Mouse (Mus musculus) induced T-regulatory cell, adult 2 months (primary cell): ENCODE data around the gene 1500009L16Rik.
A peak's percentile ranks its signal among the peaks of the same experiment; 100 is the strongest.

Source experiments
- DNase-seq: peaks from one replicate; pipeline ENCODE4 v3.0.0-alpha.2; 2012; ENCODE audit warnings: low read depth

The 1500009L16Rik gene

DNA sequence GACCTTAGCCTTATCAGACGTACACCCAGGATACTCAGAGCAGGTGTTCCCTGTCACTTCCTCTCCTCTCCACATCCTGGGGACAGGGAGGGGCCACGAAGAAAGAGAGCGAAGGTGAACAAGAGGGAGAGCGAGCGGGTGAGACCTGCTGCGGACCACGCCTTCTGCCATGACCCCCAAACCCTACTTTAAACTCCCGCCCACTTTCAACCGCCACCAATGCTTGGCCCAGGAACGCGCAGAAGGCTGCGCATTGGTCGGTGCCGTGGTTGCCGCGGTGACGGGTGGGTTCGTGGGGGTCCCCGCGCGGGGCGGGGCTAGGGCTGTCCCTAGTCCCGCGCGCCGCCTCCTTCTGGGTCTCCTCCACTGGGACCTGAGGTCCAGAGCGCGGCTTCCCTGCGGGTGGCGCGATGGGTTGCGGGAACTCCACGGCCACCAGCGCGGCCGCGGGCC, at the start of gene 1500009L16Rik:
TSS of gene 1500009L16Rik (plus strand) at position 287 of the 453 bp plus-strand sequence.
- peak; percentile 88 for DNase-seq

DNA sequence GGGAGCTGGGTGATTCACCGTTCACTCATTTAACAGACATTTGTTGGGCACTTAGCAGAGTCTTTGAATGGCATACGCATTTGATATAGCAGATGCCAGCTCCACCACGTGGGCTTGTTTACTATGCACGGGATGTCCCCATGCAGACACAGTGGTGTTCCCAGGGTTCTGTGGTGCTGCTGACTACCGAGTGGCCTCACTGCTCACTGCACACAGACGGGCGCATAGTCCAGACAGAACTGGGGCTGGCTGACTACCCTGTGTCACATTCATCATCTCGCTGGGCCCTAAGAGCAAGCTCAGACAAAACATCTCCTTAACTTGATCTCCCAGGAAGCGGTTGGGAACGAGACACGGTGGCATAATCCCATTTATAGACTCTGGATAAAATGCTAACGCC, 41.3 kb upstream of the 1500009L16Rik start:
- DNase-seq, result no peak

DNA sequence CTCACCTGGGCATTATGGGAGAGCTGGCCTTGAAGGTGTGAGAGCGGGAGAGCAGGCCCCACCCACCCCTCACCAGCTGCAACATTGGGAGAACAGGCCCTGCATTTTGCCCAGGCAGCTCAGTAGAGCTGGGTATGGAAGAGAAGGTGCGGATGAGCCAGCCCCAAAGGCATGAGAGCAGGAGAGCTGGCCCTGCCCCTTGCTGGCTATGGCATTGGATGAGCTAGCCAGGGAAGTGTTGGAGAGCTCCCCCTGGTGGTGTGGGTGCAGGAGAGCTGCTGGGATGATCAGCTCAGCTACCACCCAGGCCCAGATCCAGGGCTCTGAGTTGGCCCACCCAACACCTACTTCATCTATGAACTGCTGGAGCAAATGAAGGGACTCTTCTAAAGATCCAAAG, 34.5 kb upstream of the 1500009L16Rik start:
- DNase-seq, result no peak

DNA sequence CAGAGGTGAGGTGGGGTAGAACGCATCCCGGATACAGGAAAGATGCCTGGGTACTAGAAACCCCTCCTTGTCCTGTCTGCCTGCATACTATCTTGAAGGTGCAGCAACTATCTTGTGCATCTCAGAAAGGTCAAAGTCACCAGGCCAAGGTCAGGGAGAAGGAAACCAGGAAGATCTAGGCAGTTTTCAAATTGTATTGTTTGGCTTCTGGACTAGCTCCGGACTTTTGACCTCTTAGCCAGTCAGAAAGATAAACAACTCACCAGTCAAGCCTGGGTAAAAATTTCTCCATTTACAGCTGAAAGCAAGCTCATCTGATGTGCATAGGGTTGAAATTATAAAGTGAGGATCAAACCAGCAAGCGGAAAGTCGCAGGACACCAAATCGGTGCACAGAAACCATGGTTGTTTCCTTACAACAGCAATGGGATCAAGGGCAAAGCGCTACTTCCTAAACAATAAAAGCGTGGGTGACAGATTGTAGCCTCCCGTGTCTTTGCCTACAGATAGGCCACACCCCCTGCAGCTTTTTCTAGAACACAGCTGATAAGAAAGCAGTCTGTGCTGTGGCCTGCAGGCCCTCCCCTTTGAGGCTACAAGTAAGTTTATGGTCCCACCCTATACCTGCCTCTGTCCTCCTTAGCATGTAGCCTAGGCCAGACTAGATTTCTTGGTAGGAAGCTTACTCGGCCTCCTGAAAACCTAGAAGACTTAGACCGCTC, 30.3 kb upstream of the 1500009L16Rik start:
- no peak for DNase-seq

DNA sequence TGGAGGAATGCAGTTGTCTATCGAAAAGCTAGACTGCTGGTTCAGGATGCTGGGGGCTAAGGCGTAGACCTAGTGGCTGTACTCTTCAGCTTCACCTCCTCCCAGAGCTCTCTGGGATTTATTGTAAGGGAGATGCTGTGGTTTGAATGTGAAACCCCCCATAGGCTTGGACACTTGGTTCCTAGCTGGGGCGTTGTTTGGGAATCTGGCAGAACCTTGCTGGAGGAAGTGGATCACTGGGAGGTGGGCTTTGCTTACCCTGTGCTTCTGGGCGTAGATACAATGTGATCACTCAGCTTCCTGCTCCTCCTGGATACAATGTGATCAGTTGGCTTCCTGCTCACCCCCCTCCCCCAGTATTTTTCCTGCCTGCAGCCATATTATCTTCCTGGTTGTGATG, 26.4 kb upstream of the 1500009L16Rik start:
- DNase-seq, result no peak

DNA sequence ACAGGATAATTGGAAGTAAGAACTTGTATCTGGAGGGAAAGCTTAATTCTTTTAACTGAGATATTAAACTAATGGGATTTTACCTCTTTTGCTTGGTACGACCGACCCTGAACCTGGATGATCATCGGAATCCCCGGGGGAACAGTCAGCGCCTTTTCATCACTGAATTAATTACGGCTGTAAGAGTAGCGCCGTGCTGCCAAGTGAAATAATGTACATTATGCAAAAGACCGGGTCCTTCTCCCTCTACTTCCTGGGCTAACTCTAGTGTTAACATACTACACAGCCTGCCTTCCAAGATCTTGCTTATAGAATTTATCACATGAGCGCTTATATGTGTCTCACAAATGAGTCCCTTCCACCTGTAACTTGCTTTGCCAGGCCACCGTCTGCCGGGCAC, 16.0 kb upstream of the 1500009L16Rik start:
- DNase-seq, result no peak

DNA sequence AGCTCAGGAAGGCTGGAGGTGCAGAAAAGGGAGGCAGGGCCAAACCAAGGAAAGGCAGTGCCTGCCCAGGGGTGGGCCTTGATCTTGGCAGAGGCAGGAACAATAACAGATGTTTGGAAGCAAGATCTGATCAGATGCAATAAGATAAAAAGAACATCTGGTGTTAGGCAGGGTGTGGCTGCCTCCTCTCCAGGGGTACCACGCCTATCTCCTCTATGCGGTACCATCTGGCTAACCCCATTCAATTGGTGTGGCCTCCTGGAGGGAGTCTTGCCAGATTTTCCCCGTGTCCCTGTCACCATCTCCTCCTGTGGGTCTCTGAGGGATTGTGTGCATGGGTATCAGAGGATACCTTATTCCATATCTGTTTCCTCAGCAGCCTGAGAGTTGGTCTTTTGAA, 12.7 kb upstream of the 1500009L16Rik start:
- no peak for DNase-seq

DNA sequence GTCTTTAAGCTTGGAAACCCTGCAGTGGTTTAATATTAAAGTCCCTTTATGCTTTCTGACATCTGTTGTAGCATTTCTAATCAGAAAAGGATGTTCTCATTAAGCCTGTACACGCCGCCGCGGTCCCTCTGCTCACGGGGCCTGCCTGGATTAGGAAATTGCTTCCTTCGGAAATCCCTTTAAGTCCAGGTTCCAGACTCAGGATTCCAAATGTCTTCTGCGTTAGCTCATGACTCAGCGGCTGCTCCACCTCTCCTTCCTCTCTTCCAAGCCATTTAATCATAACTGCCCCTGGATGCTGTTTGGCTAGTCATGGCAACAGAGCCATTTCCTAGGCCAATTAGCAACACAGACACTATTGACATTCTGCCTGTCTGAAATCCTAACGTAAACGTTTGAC, 10.9 kb upstream of the 1500009L16Rik start:
- DNase-seq, result no peak

DNA sequence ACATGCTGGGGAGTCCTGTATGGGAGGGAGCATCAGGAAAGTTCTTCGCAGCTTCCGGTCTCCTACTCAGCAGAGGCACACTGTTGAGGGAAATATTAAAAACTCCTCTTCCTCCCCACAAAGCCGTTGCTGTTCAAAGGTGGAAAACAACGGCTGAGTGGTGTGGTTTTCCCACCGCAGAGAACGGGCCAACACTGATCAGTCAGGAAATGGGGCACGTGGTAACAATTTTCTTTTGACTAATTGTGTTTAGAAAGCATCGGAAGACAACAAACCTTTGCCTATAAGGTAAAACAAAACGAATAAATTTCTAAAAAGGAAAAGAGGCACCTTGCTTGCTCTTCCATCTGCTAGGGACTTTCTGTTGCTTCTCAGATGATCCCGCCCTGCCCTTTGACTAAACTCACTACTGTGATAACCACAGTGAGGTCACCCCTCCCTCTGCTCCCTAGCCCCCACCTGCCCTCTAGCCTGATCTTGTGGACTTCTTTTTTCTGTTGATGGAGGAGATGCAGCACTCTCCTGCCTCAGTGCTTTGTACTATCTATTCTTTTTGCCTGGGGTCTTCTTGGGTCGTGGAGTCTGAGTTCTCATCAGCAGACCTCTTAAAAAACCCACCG, 3.7 kb upstream of the 1500009L16Rik start:
- peak; percentile 84 for DNase-seq

DNA sequence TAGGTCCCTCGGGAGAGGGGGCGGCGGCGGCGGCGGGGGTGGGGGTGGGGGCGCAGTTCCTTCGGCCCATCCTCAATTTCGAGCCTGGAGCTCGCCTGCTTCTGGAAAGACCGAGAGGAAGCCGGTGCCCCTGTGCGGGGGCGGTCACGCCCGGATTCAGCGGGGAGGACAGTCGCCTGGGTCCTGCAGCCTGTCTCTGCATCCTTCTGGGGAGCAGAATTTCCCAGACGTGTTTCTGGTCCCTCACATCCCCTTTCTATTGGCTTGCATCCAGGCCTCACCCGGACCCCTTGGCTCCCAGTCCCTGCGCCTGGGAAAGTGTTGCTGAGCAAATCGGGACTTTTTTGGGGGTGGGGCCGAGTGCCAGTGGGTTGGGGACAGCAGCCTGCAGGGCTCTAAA, 390 bp downstream of the 1500009L16Rik start:
- peak; percentile 58 for DNase-seq

DNA sequence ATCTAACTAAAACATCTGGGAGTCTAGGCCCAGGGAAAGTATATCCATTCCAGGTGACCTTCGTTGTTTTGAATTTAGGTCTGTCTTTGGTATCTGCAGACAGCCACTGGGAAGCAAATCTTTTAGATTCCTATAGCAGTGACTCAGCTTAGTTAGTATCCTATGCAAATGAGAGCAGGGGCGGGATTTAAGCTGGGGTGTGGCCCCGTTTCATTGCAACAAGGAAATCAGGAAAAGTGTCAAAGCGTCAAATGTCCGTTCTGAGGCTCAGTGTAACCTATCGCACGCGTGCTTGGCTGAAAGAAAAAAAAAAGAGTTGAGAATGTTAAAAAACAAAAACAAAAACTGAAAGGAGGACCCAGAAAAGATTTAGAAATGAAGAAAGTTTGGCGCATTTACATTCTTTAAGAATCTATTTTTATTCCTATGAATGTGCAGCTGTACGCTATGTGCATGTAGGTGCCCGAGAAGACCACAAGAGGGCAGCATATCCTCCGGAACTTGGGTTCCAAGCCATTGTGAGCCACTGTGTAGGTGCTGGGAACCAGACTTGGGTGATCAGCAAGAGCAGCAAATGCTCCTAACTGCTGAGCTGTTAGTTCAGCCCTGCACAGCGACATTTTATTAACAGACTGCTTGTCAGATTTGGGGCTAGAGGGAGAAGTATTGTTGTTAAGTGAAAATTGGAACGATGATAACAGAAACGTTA, 1.8 kb downstream of the 1500009L16Rik start:
- peak; percentile 67 for DNase-seq

DNA sequence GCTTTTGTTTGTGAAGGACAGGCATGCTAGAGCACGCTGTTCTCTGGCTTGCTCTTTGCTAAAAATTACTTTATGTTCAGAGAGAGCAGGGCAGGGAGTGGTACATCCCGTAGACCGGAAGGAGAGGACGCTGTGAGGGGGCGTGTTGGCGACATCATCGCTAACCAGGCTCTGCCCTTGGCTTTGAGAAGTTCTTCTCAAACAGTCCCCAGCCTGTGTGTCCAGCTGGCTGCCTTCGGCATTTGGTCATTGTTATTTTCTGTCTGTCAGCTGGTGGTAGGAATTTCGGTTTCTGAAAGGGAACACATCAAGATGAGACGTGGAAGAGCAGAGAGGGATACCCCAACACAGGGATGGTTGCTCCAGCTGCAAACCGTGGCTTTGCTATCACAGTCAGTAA, 3.5 kb downstream of the 1500009L16Rik start:
- no peak for DNase-seq

DNA sequence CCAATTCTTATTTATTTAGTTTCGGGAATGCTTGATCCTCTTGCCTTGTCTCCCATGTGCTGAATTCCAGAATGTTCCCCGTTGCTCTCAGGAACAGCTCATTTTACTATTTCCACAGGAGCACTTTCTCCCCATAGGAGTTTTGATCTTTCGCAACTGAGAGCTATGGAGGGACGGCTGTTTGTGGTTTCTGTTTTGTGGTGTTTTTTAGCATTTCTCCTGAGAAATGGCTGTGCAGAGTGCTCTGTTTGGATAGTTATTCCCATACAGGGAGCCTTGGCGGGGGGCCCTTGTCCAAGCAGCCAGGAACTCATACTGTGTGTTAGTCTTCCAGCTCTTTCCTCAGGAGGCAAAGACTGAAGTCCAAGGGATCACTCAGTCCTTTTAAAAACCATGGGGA, 5.2 kb downstream of the 1500009L16Rik start:
- no peak for DNase-seq

DNA sequence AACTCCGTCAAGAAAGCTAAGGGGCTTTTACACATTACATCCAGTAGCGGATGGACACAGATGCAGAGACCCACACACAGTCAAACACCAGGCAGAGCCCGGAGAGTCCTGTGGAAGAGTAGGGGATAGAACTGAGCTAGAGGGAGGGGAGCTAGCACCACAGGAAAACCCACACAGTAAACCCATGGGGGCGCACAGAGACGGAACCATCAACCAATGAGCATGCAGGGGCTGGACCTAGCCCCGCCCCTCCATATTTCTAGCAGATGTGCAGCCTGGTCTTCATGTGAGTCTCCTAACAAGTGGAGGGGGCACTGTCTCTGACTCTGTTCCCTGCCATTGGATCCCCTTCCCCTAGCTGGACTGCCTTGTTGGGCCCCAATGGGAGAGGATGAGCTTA, 5.9 kb downstream of the 1500009L16Rik start:
- DNase-seq, result peak; percentile 20

DNA sequence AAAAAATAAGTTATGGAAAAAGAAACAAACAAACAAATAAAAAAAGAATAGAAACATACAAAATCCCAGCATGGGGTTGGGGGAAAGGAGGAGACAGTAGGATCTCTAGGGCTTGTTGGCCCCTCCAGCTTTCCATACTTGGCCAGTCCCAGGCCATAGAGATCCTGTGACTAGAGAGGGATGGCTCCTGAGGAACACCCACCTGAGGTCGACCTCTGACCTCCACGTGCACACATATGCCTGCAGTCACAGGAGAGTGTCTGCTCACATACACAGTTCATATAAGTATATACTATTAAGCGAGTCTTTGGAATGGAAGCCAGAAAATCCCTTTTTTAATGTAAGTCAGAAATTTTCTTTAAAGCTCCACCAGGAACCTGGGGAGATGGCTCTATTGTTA, 6.4 kb downstream of the 1500009L16Rik start:
- no peak for DNase-seq

DNA sequence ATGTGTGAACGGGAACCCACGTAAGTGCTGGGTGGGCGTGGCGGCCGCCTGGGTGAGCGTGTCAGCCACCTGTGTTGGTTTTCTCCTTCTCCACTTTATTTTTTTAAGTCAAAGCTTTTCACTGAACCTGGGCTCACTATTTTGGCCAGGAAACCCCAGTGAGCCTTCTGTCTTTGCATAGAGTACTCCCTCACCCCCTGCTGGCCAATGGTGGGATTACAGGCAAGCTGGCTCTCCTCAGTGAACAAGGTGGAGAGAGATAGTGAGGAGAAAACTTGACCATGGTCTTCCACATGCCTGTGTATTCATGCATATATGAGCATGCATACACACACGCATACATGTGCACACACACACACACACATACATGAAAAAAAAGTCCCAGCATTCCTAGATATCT, 6.8 kb downstream of the 1500009L16Rik start:
- peak; percentile 89 for DNase-seq

DNA sequence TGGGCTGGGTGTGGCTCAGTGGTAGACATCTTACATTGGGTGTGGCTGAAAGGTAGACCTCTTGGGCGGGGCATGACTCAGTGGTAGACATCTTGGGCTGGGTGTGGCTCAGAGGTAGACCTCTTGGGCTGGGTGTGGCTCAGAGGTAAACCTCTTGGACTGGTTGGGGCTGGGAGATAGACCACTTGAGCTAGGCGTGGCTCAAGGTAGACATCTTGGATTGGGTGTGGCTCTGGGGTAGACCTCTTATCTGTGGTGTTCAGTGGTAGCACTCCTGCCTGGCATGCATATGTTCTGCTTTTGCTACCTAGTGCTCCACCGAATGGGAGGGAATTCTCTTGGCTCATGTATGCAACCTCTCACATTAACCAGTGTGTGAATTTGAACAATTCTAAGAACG, 11.1 kb downstream of the 1500009L16Rik start:
- DNase-seq, result peak; percentile 26

DNA sequence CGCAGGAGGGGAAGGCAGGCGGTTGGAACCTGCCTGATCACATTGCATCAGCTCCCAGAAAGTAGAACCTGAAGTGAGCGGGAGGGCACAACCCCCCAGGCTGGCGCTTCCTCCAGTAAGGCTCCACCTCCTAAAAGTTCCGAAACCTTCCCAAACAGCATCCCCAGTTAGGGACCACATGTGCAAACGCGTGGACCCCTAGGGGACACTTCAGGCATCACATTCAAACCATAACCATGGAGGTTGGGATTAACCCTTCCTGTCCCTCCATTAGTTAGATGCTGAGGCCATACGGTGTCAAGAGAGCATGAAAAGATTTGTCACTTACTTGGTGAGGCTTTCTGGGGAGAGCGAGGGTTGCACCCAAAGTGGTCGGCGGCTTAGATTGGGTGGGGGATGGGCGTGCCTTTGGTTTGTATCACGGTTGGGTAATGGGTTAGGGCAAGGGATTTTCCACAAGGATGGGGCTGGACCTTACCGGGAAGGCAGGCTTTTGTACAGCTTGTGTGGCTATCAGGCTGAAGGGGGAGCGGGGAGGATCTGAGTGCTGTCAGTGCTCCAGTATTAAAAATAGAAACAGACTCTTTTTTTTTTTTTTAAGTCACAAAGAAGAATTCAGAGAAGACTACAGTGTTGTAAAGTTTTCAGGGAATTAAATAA, 16.5 kb downstream of the 1500009L16Rik start:
- no peak for DNase-seq

DNA sequence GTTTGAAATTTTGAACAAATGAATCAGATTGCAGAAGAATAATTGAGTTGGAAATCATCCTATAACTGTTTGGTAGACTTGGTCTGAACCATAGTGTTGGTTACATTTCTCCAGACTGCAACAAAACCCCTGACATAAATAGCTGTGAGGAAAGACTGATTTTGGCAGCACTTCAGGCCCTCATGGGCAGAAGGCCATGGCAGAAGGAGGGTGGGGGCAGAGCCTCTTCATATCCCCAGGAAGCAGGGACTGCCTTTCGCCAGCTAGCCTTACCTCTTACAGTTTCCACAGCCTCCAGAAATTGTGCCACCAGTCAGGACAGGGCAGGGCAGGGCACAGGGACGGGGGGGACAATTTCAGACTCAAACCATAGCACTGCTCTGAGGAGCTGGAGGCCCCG, 22.0 kb downstream of the 1500009L16Rik start:
- no peak for DNase-seq

DNA sequence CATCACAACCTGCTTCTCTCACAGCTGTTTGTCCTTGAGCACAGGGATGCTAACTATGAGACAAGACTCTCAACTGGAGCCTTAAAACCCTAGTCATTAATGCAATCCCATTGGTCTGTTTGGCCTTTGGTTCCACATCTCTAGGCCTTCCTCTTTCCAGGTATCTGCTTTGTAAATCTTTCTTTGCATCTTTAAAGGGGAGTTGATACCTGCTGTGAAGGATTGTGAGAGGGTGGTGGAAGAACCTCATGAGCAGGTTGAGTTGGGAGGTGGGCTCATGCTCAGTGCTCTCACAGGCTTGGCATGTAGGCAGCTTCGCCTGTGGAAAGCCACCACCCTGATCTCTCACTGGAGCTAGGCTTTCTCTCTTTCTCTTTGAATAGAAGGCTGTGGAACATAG, 30.4 kb downstream of the 1500009L16Rik start:
- no peak for DNase-seq

DNA sequence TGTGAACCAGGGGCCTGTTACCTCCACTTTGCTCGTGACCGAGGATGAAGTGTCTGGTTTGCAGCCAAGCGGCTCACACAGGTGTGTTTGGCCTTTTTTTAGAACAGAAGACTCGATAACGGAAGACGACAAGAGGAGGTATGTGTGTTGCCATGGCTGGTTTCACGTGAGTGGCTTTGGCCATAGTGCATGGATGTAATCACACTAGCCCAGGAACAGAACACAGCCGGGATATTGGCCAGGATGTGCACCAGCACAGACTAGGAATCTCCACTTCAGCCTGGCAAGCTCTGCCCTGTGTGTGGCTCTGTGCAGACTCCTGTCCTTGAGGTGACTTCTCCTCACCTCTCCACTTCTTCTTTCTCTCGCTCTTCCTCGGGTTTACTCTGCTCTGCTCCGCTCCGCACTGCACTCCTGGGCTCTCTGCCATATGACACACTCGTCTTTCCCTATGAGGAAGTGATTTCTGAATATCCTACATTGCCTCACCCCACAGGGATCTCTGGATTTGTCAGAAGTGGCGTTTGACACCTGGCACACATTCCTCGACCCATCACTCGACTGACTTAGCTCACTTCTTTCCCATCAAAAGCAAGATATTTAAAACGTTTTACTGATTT, 34.8 kb downstream of the 1500009L16Rik start:
- DNase-seq, result no peak

DNA sequence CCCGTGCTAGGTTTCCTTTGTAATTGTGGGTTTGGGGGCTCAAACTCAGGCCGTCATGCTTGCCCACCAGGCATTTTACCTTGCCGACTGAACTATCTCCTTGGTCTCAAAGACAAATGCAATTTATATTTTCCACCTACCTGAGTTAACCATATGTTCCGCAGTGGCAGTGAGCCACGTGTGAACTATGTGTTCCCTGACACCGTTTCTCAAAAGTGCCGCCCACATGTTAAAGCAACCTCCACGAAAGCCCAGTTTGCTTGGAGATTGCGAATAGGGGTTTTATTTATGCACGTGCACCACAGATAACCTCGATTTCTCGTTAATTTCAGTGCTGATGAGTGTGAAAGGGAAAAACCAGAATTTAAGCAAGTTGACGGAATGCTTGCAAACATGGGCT, 36.1 kb downstream of the 1500009L16Rik start:
- DNase-seq, result no peak
